Mouse (Mus musculus): ENCODE results near the gene Itga2b. TPM values are rescaled to one million over a fixed set of nuclear protein-coding genes. Genes with fewer than 3 reads are reported as not detected.
A peak's percentile ranks its signal among the peaks of the same experiment; 100 is the strongest.

The Itga2b gene
- polyA plus RNA-seq, 1 experiment from 2014 or later, result 5.4 TPM

DNA sequence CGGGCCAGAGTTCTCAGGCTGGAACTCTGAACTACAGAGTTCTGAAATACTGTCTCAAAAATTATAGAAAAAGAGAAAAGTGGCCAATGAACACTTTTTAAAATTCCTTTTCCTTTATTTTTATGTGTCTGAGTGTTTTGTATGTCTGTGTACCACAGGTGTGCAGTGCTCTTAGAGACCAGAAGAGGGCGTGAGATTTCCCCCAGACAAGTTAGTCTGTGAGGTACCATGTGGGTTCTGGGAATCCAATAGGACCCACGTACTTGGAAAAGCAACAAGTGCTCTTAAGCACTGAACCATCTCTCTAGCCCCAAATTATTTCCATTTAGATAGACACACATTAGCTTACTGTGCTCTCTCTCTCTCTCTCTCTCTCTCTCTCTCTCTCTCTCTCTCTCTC, 28.5 kb downstream of the Itga2b start:
- Histone ChIP-seq H3K36me3 (ENCODE audit: control insufficient read depth, insufficient read depth, low read length) (peaks cover 73% of the 10 kb centered on the region), H3K4me2 (ENCODE audit: low read length) (no peak overlapping the region), H3K27me3 (ENCODE audit: control insufficient read depth, insufficient read depth, low read length) (no peaks in the 10 kb centered on the region), H3K9ac (replicated peaks; ENCODE audit: low read length) (no peak overlapping the region), H3K27ac (replicated peaks; ENCODE audit: low read depth, low read length) (no peak overlapping the region), H3K4me1 (ENCODE audit: control insufficient read depth, insufficient read depth, low read length) (peaks cover 41% of the 10 kb centered on the region), H3K4me3 (replicated peaks; ENCODE audit: low read depth, low read length) (no peak overlapping the region), H3K9me3 (ENCODE audit: control insufficient read depth, low read length) (no peaks in the 10 kb centered on the region)
- DNase-seq (no peak), ATAC-seq (ENCODE audit: low FRiP score, low TSS enrichment) (no peak)
- 81% methylated on average over 3 of the region's 3 CpGs for WGBS

DNA sequence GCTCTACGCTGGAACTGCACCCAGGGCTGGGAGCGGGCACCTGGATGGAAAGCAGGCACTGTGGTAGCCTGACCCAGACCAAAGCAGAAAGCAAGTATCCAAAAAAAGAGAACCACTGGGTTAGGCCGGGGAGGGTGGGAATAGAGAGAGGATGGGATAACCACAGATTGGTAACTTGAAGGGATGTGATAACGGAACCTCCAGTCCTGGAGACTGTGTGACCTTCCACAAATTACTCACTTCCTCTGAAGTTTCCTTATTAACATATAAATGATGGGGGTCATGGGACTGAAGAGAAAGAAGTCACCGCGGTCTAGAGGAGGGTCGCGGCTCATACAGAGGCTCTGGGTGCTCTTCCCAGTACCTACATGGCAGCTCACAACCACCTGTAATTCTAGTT, 29.7 kb downstream of the Itga2b start:
- ATAC-seq (ENCODE audit: low FRiP score, low TSS enrichment) (no peak), DNase-seq (no peak)
- H3K36me3 ChIP-seq (ENCODE audit: control insufficient read depth, insufficient read depth, low read length), result peaks cover 85% of the 10 kb centered on the region
- H3K4me1 ChIP-seq (ENCODE audit: control insufficient read depth, insufficient read depth, low read length), result peaks cover 30% of the 10 kb centered on the region
- WGBS, result 90% methylated on average over 8 of the region's 8 CpGs
- H3K4me2 ChIP-seq (ENCODE audit: low read length), result no peak overlapping the region
- no peak overlapping the region for H3K9ac ChIP-seq (replicated peaks; ENCODE audit: low read length)
- no peaks in the 10 kb centered on the region for H3K9me3 ChIP-seq (ENCODE audit: control insufficient read depth, low read length)
- no peak overlapping the region for H3K27ac ChIP-seq (replicated peaks; ENCODE audit: low read depth, low read length)
- no peak overlapping the region for H3K4me3 ChIP-seq (replicated peaks; ENCODE audit: low read depth, low read length)
- no peaks in the 10 kb centered on the region for H3K27me3 ChIP-seq (ENCODE audit: control insufficient read depth, insufficient read depth, low read length)

GRCm38 (mm10) chr11:102439093-102440082, 30.5 kb downstream of the Itga2b start:
- H3K9me3 ChIP-seq (ENCODE audit: control insufficient read depth, low read length), result no peaks in the 10 kb centered on the region
- H3K9ac ChIP-seq (replicated peaks; ENCODE audit: low read length), result no peak overlapping the region
- 83% methylated on average over 14 of the region's 14 CpGs for WGBS
- H3K4me3 ChIP-seq (replicated peaks; ENCODE audit: low read depth, low read length), result no peak overlapping the region
- no peaks in the 10 kb centered on the region for H3K27me3 ChIP-seq (ENCODE audit: control insufficient read depth, insufficient read depth, low read length)
- peaks cover 21% of the 10 kb centered on the region for H3K4me1 ChIP-seq (ENCODE audit: control insufficient read depth, insufficient read depth, low read length)
- DNase-seq (no peak), ATAC-seq (ENCODE audit: low FRiP score, low TSS enrichment) (no peak)
- peaks cover 93% of the 10 kb centered on the region for H3K36me3 ChIP-seq (ENCODE audit: control insufficient read depth, insufficient read depth, low read length)
- H3K27ac ChIP-seq (replicated peaks; ENCODE audit: low read depth, low read length), result no peak overlapping the region
- H3K4me2 ChIP-seq (ENCODE audit: low read length), result no peak overlapping the region

GRCm38 (mm10) chr11:102438212-102439092, 31.5 kb downstream of the Itga2b start:
- WGBS, result 9% methylated on average over 77 of the region's 77 CpGs
- H3K36me3 ChIP-seq (ENCODE audit: control insufficient read depth, insufficient read depth, low read length), result peaks cover 90% of the 10 kb centered on the region
- DNase-seq, result peak; percentile 91
- peak overlapping the region; percentile 23 for H3K4me3 ChIP-seq (replicated peaks; ENCODE audit: low read depth, low read length)
- peak overlapping the region; percentile 68 for H3K27ac ChIP-seq (replicated peaks; ENCODE audit: low read depth, low read length)
- H3K27me3 ChIP-seq (ENCODE audit: control insufficient read depth, insufficient read depth, low read length), result no peaks in the 10 kb centered on the region
- peak overlapping the region; percentile 51 for H3K4me2 ChIP-seq (ENCODE audit: low read length)
- no peaks in the 10 kb centered on the region for H3K9me3 ChIP-seq (ENCODE audit: control insufficient read depth, low read length)
- peaks cover 15% of the 10 kb centered on the region for H3K4me1 ChIP-seq (ENCODE audit: control insufficient read depth, insufficient read depth, low read length)
- peak; percentile 41; the same call in 1 of the 2 replicates for ATAC-seq (ENCODE audit: low FRiP score, low TSS enrichment)
- peak overlapping the region; percentile 48; the same call in 1 of the 2 replicates for H3K9ac ChIP-seq (replicated peaks; ENCODE audit: low read length)

- H3K27me3 ChIP-seq (ENCODE audit: control insufficient read depth, insufficient read depth, low read length), result no peaks in the 10 kb centered on the region
- peak; percentile 73 for DNase-seq
- WGBS, result 4% methylated on average over 87 of the region's 87 CpGs
- peaks cover 15% of the 10 kb centered on the region for H3K4me1 ChIP-seq (ENCODE audit: control insufficient read depth, insufficient read depth, low read length)
- peak overlapping the region; percentile 51 for H3K4me2 ChIP-seq (ENCODE audit: low read length)
- H3K9me3 ChIP-seq (ENCODE audit: control insufficient read depth, low read length), result no peaks in the 10 kb centered on the region
- H3K9ac ChIP-seq (replicated peaks; ENCODE audit: low read length), result peak overlapping the region; percentile 48; the same call in 1 of the 2 replicates
- peak; percentile 22 for ATAC-seq (ENCODE audit: low FRiP score, low TSS enrichment)
- H3K36me3 ChIP-seq (ENCODE audit: control insufficient read depth, insufficient read depth, low read length), result peaks cover 87% of the 10 kb centered on the region
- peak overlapping the region; percentile 68 for H3K27ac ChIP-seq (replicated peaks; ENCODE audit: low read depth, low read length)
- H3K4me3 ChIP-seq (replicated peaks; ENCODE audit: low read depth, low read length), result peak overlapping the region; percentile 23
Observed at GRCm38 (mm10) chr11:102437120-102438061, 32.5 kb downstream of the Itga2b start.

GRCm38 (mm10) chr11:102436471-102436790, 33.5 kb downstream of the Itga2b start:
- ATAC-seq (ENCODE audit: low FRiP score, low TSS enrichment) (no peak), DNase-seq (no peak)
- no peak overlapping the region for H3K9ac ChIP-seq (replicated peaks; ENCODE audit: low read length)
- H3K9me3 ChIP-seq (ENCODE audit: control insufficient read depth, low read length), result no peaks in the 10 kb centered on the region
- H3K27me3 ChIP-seq (ENCODE audit: control insufficient read depth, insufficient read depth, low read length), result no peaks in the 10 kb centered on the region
- peaks cover 79% of the 10 kb centered on the region for H3K36me3 ChIP-seq (ENCODE audit: control insufficient read depth, insufficient read depth, low read length)
- H3K27ac ChIP-seq (replicated peaks; ENCODE audit: low read depth, low read length), result no peak overlapping the region
- no peak overlapping the region for H3K4me3 ChIP-seq (replicated peaks; ENCODE audit: low read depth, low read length)
- no peak overlapping the region for H3K4me2 ChIP-seq (ENCODE audit: low read length)
- H3K4me1 ChIP-seq (ENCODE audit: control insufficient read depth, insufficient read depth, low read length), result peaks cover 15% of the 10 kb centered on the region
- 82% methylated on average over 10 of the region's 10 CpGs for WGBS

DNA sequence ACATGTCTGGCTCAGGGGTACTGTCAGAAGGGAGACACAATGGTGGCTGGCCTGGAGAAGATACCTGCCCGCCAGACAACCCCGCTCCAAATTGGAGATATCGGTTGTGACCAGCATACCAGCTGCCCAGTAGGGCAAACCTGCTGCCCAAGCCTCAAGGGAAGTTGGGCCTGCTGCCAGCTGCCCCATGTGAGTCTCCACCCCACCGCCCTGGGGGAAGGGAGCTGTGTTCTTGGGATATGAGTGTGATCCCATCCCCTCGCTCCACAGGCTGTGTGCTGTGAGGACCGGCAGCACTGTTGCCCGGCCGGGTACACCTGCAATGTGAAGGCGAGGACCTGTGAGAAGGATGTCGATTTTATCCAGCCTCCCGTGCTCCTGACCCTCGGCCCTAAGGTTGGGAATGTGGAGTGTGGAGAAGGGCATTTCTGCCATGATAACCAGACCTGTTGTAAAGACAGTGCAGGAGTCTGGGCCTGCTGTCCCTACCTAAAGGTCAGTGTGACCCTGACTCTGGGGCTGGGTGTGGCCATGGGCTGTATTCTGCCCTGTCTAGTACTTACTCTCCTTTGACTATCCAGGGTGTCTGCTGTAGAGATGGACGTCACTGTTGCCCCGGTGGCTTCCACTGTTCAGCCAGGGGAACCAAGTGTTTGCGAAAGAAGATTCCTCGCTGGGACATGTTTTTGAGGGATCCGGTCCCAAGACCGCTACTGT, 34.0 kb downstream of the Itga2b start:
- Histone ChIP-seq H3K36me3 (ENCODE audit: control insufficient read depth, insufficient read depth, low read length) (peaks cover 74% of the 10 kb centered on the region), H3K27ac (replicated peaks; ENCODE audit: low read depth, low read length) (no peak overlapping the region), H3K9ac (replicated peaks; ENCODE audit: low read length) (no peak overlapping the region), H3K4me1 (ENCODE audit: control insufficient read depth, insufficient read depth, low read length) (peaks cover 15% of the 10 kb centered on the region), H3K4me3 (replicated peaks; ENCODE audit: low read depth, low read length) (no peak overlapping the region), H3K4me2 (ENCODE audit: low read length) (no peak overlapping the region), H3K27me3 (ENCODE audit: control insufficient read depth, insufficient read depth, low read length) (no peaks in the 10 kb centered on the region), H3K9me3 (ENCODE audit: control insufficient read depth, low read length) (no peaks in the 10 kb centered on the region)
- 90% methylated on average over 18 of the region's 18 CpGs for WGBS
- ATAC-seq (ENCODE audit: low FRiP score, low TSS enrichment), result no peak
- no peak for DNase-seq
